Mouse (Mus musculus) liver, postnatal 0 days (tissue): ENCODE measurements around the gene Rps12. TPM values are rescaled to one million over a fixed set of nuclear protein-coding genes. Genes with fewer than 3 reads are reported as not detected.

ENCODE experiments used
- ATAC-seq: fragments of 200-750 bp; cut with Nextera tagmentation; 2 replicates; pipeline ENCODE4 v1.8.0; 2017; ENCODE audit warnings: mild to moderate bottlenecking, moderate library complexity
- DNase-seq: peaks from one replicate; pipeline ENCODE4 v3.0.0-alpha.2; 2016
- H3K27ac ChIP-seq: fragments of 300-500 bp; sonication (generic); 2 replicates; pipeline ENCODE4 v1.5.1; 2014; ENCODE audit warnings: antibody characterized with exemption, moderate library complexity, mild to moderate bottlenecking, low read depth
- H3K27me3 ChIP-seq: fragments of 300-500 bp; sonication (generic); 2 replicates; pipeline ENCODE4 v1.6.1; 2014; ENCODE audit warnings: low read length, control low read depth, mixed read lengths; ENCODE audit not compliant: insufficient read depth
- H3K36me3 ChIP-seq: fragments of 300-500 bp; sonication (generic); replicated peaks from 2 replicates; pipeline ENCODE4 v1.6.1; 2014; ENCODE audit warnings: mild to moderate bottlenecking, control low read depth, low read length, moderate library complexity, mixed read lengths; ENCODE audit not compliant: insufficient read depth
- H3K4me1 ChIP-seq: fragments of 300-500 bp; sonication (generic); 2 replicates; pipeline ENCODE4 v1.6.1; 2014; ENCODE audit warnings: antibody characterized with exemption, mild to moderate bottlenecking, control low read depth; ENCODE audit not compliant: insufficient read depth
- H3K4me2 ChIP-seq: fragments of 300-500 bp; sonication (generic); 2 replicates; pipeline ENCODE4 v1.6.1; 2014; ENCODE audit warnings: low read depth, mild to moderate bottlenecking, low read length, moderate library complexity, mixed read lengths
- H3K4me3 ChIP-seq: fragments of 300-500 bp; sonication (generic); 2 replicates; pipeline ENCODE4 v1.5.1; 2014; ENCODE audit warnings: low read depth, low read length
- H3K9ac ChIP-seq: fragments of 300-500 bp; sonication (generic); replicated peaks from 2 replicates; pipeline ENCODE4 v1.6.1; 2014; ENCODE audit warnings: mild to moderate bottlenecking, moderate library complexity
- H3K9me3 ChIP-seq: fragments of 300-500 bp; sonication (generic); 2 replicates; pipeline ENCODE4 v1.6.1; 2016; ENCODE audit warnings: mild to moderate bottlenecking, control low read depth, low read length, mixed read lengths
- CTCF ChIP-seq: sonication (generic); IDR thresholded peaks from 2 replicates; pipeline ENCODE4 v1.5.1; 2016; ENCODE audit warnings: antibody characterized with exemption, low read depth
- EP300 ChIP-seq: IDR thresholded peaks from 2 replicates; pipeline ENCODE4 v1.6.1; 2016; ENCODE audit warnings: antibody characterized with exemption, low read depth, mild to moderate bottlenecking
- WGBS: fragments of 180-500 bp; shearing (Covaris S2); extraction: QIAGEN DNeasy Blood & Tissue Kit; methylation state at CpG from one replicate; pipeline ENCODE4 v1.1.7; 2014; ENCODE audit not compliant: insufficient replicate concordance; 5-methylcytosine and 5-hydroxymethylcytosine counted together
- polyA plus RNA-seq: library from polyadenylated mRNA; unstranded; fragments of >200 nt; fragmentation: Nextera tagmentation; extraction: Ambion mirVana; gene quantifications from 2 replicates; pipeline ENCODE4 v1.2.1, GENCODE M21; 2015

Gene Rps12
- polyA plus RNA-seq, 1 experiment from 2014 or later: 149 TPM

GRCm38 (mm10) chr10:23782855-23783492, 4.1 kb downstream of the Rps12 start:
- WGBS: 37% methylated on average over 2 of the region's 2 CpGs
- H3K4me3 ChIP-seq: no peak overlapping the region
- DNase-seq: no peak
- H3K4me2 ChIP-seq: no peak overlapping the region
- H3K36me3 ChIP-seq: peaks cover 32% of the 10 kb centered on the region
- no peak for ATAC-seq
- H3K27me3 ChIP-seq: no peaks in the 10 kb centered on the region
- H3K9ac ChIP-seq: no peak overlapping the region
- no peak overlapping the region for H3K27ac ChIP-seq
- peaks cover 10% of the 10 kb centered on the region for H3K4me1 ChIP-seq
- TF ChIP-seq CTCF (no peak), EP300 (no peak)
- no peaks in the 10 kb centered on the region for H3K9me3 ChIP-seq

- ATAC-seq (no peak), DNase-seq (no peak)
- Histone ChIP-seq H3K27ac (no peak overlapping the region), H3K27me3 (no peaks in the 10 kb centered on the region), H3K9ac (no peak overlapping the region), H3K4me1 (peaks cover 10% of the 10 kb centered on the region), H3K36me3 (peaks cover 32% of the 10 kb centered on the region), H3K4me3 (no peak overlapping the region), H3K4me2 (no peak overlapping the region), H3K9me3 (no peaks in the 10 kb centered on the region)
- WGBS: 64% methylated on average over 11 of the region's 11 CpGs
- no peak for TF ChIP-seq CTCF
- no peak for TF ChIP-seq EP300
These were observed 5.0 kb downstream of the Rps12 start for GRCm38 (mm10) chr10:23781760-23782735.

- 69% methylated on average over 6 of the region's 6 CpGs for WGBS
- H3K36me3 ChIP-seq: peaks cover 27% of the 10 kb centered on the region
- no peak for TF ChIP-seq EP300
- TF ChIP-seq CTCF: no peak
- no peak overlapping the region for H3K4me3 ChIP-seq
- peak; percentile 48; the same call in 1 of the 2 replicates for ATAC-seq
- no peak for DNase-seq
- no peaks in the 10 kb centered on the region for H3K27me3 ChIP-seq
- H3K4me1 ChIP-seq: peaks cover 3% of the 10 kb centered on the region
- no peak overlapping the region for H3K9ac ChIP-seq
- no peak overlapping the region for H3K27ac ChIP-seq
- H3K9me3 ChIP-seq: no peaks in the 10 kb centered on the region
- no peak overlapping the region for H3K4me2 ChIP-seq
These were observed 6.4 kb downstream of the Rps12 start for GRCm38 (mm10) chr10:23780539-23781275.

GRCm38 (mm10) chr10:23777288-23777945, 9.7 kb downstream of the Rps12 start:
- Histone ChIP-seq H3K4me1 (no peaks in the 10 kb centered on the region), H3K27me3 (no peaks in the 10 kb centered on the region), H3K36me3 (no peaks in the 10 kb centered on the region), H3K27ac (no peak overlapping the region), H3K4me3 (no peak overlapping the region), H3K4me2 (no peak overlapping the region), H3K9ac (no peak overlapping the region), H3K9me3 (no peaks in the 10 kb centered on the region)
- DNase-seq (no peak), ATAC-seq (no peak)
- WGBS: 35% methylated on average over 5 of the region's 5 CpGs
- no peak for TF ChIP-seq EP300
- TF ChIP-seq CTCF: peak; percentile 48

GRCm38 (mm10) chr10:23754166-23754565, 32.9 kb downstream of the Rps12 start:
- no peaks in the 10 kb centered on the region for H3K36me3 ChIP-seq
- TF ChIP-seq CTCF (no peak), EP300 (no peak)
- WGBS: 76% methylated on average over 7 of the region's 7 CpGs
- no peak overlapping the region for H3K4me2 ChIP-seq
- ATAC-seq (no peak), DNase-seq (no peak)
- no peaks in the 10 kb centered on the region for H3K4me1 ChIP-seq
- no peak overlapping the region for H3K4me3 ChIP-seq
- H3K27me3 ChIP-seq: no peaks in the 10 kb centered on the region
- no peaks in the 10 kb centered on the region for H3K9me3 ChIP-seq
- H3K9ac ChIP-seq: no peak overlapping the region
- H3K27ac ChIP-seq: no peak overlapping the region

Other genes starting within 250 kb of the Rps12 start
- gene Slc18b1, start 9.7 kb upstream of the Rps12 start, polyA plus RNA-seq: 1.2 and 1.5 TPM in 2 replicates
- 129 and 137 TPM in 2 replicates for gene Vnn3, start 64.2 kb upstream of the Rps12 start, polyA plus RNA-seq
- gene Vnn1, start 107.4 kb upstream of the Rps12 start, polyA plus RNA-seq: 13.9 and 20.5 TPM in 2 replicates
- not detected in 2 replicates for gene Taar1, start 133.1 kb upstream of the Rps12 start, polyA plus RNA-seq
- not detected in 2 replicates for gene Taar2, start 151.3 kb upstream of the Rps12 start, polyA plus RNA-seq
- not detected in 2 replicates for gene Taar3, start 162.3 kb upstream of the Rps12 start, polyA plus RNA-seq
- gene Taar4, start 173.2 kb upstream of the Rps12 start, polyA plus RNA-seq: not detected in 2 replicates
- not detected in 2 replicates for gene Taar5, start 183.4 kb upstream of the Rps12 start, polyA plus RNA-seq
- not detected in 2 replicates for gene Taar6, start 198.4 kb upstream of the Rps12 start, polyA plus RNA-seq
- gene Taar7a, start 206.2 kb upstream of the Rps12 start, polyA plus RNA-seq: not detected in 2 replicates
- not detected in 2 replicates for gene Taar7b, start 212.7 kb upstream of the Rps12 start, polyA plus RNA-seq
- gene Taar7d, start 239.9 kb upstream of the Rps12 start, polyA plus RNA-seq: not detected in 2 replicates